Mouse (Mus musculus): ENCODE data around the gene Ncor2.

DNA sequence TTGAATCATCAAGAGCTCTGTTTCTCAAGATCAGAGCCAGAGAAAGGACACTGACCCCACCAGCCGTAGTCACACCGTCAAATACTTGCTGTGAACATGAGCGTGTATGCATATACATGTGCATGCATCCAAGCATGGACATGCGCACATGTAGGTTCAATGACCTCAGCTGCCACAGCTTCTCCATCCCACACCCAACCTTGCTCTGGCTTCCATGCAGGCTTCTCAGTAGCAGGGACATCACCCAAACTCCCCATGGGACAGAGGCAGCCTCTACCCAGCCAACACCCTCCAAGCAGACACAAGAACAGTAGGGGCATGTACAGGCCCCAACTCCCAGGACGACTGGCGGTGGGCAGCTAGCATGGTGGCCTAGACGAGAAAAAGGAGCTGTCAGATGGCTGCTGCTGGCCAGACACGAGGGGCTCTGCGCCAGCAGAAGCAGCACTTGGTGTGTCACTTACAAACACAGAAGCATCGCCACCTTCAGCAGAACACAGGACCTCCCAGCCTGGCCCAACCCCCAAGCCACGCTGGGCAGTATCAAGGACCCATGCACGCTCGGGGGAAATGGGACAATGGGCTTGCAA is 40.1 kb downstream of the Ncor2 start:
- TF ChIP-seq POLR2A (IDR thresholded peaks at IDR 0.05; ENCODE audit: borderline replicate concordance, low read depth, low read length) = no peak
- no peak for TF ChIP-seq CTCF (IDR thresholded peaks at IDR 0.05; ENCODE audit: low read depth, low read length)
